Mouse (Mus musculus): ENCODE data around the gene Adgrb3.

Adgrb3 gene

GRCm38 (mm10) chr1:25228381-25229244 lies 600.9 kb downstream of the Adgrb3 start:
- peak; percentile 59 for DNase-seq

GRCm38 (mm10) chr1:25227880-25228279 lies 601.6 kb downstream of the Adgrb3 start:
- DNase-seq, result no peak

- DNase-seq, result no peak
These were observed 624.9 kb downstream of the Adgrb3 start for GRCm38 (mm10) chr1:25204636-25205035.

GRCm38 (mm10) chr1:25199392-25199791 lies 630.1 kb downstream of the Adgrb3 start:
- DNase-seq, result no peak

- DNase-seq, result no peak
These were observed 637.5 kb downstream of the Adgrb3 start for GRCm38 (mm10) chr1:25191986-25192385.

- DNase-seq, result no peak
These were observed 640.2 kb downstream of the Adgrb3 start for GRCm38 (mm10) chr1:25189261-25189660.

GRCm38 (mm10) chr1:25185909-25186308 lies 643.6 kb downstream of the Adgrb3 start:
- no peak for DNase-seq

- DNase-seq, result no peak
These were observed 647.6 kb downstream of the Adgrb3 start for GRCm38 (mm10) chr1:25181881-25182280.

- no peak for DNase-seq
These were observed 648.9 kb downstream of the Adgrb3 start for GRCm38 (mm10) chr1:25180615-25181014.

GRCm38 (mm10) chr1:25179860-25180582 lies 649.5 kb downstream of the Adgrb3 start:
- DNase-seq, result no peak

GRCm38 (mm10) chr1:25178347-25179130 lies 651.0 kb downstream of the Adgrb3 start:
- DNase-seq, result no peak

GRCm38 (mm10) chr1:25167120-25167519 lies 662.4 kb downstream of the Adgrb3 start:
- DNase-seq, result no peak

- DNase-seq, result no peak
These were observed 663.3 kb downstream of the Adgrb3 start for GRCm38 (mm10) chr1:25166036-25166796.

GRCm38 (mm10) chr1:25163561-25163960 lies 665.9 kb downstream of the Adgrb3 start:
- no peak for DNase-seq

GRCm38 (mm10) chr1:25146206-25146605 lies 683.3 kb downstream of the Adgrb3 start:
- no peak for DNase-seq

GRCm38 (mm10) chr1:25132150-25132824 lies 697.2 kb downstream of the Adgrb3 start:
- DNase-seq, result no peak

- no peak for DNase-seq
These were observed 714.0 kb downstream of the Adgrb3 start for GRCm38 (mm10) chr1:25115512-25115911.

GRCm38 (mm10) chr1:25107500-25108101 lies 721.9 kb downstream of the Adgrb3 start:
- no peak for DNase-seq

GRCm38 (mm10) chr1:25106679-25107078 lies 722.8 kb downstream of the Adgrb3 start:
- no peak for DNase-seq

GRCm38 (mm10) chr1:25105367-25105766 lies 724.1 kb downstream of the Adgrb3 start:
- DNase-seq, result peak; percentile 7

GRCm38 (mm10) chr1:25088010-25088719 lies 741.3 kb downstream of the Adgrb3 start:
- no peak for DNase-seq
